Mouse (Mus musculus) layer of hippocampus, postnatal 25 days (tissue): Measurements from ENCODE around the gene Iffo2. TPM values are rescaled to one million over a fixed set of nuclear protein-coding genes. Genes with fewer than 3 reads are reported as not detected.

Experiments used
- DNase-seq, 2 experiments: peaks; one replicate each; pipeline ENCODE4 v3.0.0; 2022; ENCODE audit warnings: mixed read lengths in 2 of 2, low spot score in 1 of 2; ENCODE audit errors: extremely low spot score in 1 of 2
- total RNA-seq, 2 experiments: library from RNA; stranded (reverse); gene quantifications; 2 replicates each; pipeline ENCODE4 v1.2.3; 2021

Iffo2 gene
- total RNA-seq, 2 experiments from 2014 or later = 15.3 to 16.3 TPM

DNA sequence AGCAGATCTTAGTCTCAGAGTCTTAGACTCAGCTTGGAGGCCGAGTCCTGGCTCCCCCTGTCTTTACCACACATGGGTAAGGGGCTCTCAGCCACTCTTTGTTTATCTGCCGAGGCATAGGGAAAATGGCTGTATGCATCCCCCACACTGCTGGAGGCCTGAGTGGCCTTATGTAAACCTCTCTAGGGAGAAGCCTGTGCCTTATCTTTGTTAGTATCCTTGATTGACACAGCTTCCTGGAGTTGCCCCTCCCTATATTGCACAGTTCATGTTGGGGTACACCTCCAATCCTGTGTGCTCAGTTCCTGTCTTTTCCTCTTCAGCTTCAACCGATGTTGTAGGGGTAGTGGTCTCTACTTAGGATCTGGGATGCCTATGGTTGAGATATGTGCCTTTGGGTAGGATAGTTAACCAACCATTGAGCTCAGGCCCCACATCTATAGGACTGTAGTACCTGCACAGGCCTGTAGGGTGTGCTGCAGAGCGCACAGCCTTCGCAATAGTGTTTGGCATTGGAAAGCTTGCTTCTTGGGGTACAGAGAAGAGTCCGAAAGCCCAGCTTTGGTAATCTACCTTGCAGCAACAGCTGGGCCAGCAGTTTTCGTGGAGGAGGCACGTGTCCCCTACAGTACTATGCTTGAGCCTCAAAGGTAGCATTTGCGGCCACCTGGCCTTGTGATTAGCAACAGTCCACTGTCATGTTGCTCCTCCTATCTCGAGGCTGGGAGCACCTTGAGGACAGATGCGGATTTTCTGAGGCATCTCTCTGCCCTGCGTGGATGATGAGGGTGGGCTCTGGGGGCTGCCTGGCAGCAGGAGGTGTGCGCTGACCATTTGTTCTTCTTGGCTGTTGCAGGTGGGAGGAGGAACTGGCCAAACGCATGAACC, 72.3 kb downstream of the Iffo2 start, which contains the start of gene Gm21969:
Gene Gm21969 (plus strand): TSS at position 830 of the 888 bp plus-strand sequence.
- DNase-seq = peak; percentile 39 to 64

DNA sequence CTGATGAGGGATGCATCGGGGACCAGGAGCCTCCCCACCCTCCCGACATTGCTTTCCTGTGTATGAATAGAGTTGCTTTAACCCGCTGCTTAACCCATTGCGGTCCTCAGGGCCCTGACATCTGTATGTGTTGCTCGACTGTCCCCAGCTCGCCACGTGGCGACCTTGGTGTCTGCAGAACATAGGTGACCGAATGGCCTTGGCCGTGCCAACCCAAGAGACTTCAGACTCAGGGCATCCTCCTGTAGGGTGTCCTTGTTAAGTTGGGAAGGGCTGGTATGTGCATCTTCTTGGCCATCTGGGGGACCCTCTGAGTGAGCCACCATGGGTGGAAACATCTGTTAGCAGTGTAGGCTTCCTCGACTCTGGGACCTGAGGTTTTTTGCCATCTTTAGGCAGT, 74.9 kb downstream of the Iffo2 start:
- no peak for DNase-seq

DNA sequence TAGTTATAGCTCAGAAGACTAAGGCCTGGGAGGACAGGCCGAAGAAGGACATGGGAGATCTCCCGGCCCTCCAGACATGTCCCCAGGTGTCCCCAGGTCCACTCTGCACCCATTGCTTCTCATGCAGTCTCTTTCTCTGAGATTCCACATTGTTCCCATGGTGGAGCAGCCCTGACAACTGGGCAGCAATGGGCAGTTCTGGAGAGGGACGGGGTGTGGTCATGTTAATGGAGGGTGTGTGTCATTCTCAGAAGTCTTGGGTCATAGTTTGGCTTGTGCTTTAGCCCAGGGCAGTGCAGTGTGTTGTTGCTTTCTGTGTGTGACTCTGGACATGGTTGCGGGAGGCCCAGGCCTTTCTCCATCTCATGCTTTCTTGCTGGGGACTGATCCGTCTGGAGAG, 76.4 kb downstream of the Iffo2 start:
- no peak for DNase-seq

DNA sequence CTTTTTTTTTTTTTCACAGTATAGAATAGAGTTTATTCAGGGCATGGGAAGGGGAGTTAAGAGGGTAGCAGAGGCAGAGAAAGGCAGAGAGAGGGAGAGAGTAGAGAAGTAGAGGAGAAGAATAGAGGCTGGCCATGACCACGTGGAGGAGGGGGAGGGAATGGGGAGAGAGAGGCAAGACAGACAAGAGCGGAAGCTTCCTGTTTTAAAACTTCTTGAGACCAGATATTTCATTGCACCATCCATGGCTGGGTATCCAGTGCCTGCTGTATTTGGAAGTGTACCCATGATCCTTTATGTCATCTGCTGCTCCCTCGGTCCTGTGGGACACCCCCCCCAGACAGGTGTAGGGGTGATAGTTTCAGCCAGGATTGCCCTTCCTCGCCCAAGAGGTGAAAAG, 78.6 kb downstream of the Iffo2 start:
- DNase-seq = no peak

GRCm38 (mm10) chr4:139610954-139611353, 80.6 kb downstream of the Iffo2 start:
- DNase-seq = no peak

- DNase-seq = peak; percentile 85 to 94
These were observed 81.2 kb downstream of the Iffo2 start for GRCm38 (mm10) chr4:139611542-139611953.

DNA sequence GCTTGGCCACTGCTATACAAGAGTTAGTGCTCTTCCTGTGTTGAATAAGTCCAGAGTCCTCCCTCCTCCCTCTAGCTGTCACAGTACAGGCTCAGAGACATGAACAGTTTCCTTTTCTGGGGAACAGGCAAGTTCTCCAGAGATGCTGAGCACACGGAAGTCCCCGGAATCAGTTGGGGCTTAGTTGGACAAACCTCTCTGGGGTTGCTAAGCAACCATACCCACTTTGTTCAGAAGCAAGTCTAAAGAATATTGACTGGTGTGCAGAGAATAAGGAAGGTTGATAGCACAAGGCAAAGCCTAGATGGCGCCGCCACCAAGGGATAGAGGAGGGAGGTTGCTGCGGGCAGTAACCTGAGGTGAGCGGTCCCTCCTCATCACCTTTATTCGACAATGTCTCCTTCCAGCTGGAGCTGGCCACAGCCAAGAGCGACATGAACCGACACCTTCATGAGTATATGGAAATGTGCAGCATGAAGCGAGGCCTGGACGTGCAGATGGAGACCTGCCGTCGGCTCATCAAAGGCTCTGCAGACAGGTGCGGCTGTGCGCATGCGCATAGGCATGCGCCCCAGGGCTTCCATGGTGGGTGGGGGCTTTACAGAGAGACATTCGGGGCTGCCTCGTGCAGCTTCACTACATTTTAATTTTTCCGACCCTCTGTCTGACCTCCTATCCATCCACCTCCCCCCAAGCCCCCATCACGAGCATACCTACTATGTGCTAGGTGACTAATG, 84.3 kb downstream of the Iffo2 start:
- no peak for DNase-seq

DNA sequence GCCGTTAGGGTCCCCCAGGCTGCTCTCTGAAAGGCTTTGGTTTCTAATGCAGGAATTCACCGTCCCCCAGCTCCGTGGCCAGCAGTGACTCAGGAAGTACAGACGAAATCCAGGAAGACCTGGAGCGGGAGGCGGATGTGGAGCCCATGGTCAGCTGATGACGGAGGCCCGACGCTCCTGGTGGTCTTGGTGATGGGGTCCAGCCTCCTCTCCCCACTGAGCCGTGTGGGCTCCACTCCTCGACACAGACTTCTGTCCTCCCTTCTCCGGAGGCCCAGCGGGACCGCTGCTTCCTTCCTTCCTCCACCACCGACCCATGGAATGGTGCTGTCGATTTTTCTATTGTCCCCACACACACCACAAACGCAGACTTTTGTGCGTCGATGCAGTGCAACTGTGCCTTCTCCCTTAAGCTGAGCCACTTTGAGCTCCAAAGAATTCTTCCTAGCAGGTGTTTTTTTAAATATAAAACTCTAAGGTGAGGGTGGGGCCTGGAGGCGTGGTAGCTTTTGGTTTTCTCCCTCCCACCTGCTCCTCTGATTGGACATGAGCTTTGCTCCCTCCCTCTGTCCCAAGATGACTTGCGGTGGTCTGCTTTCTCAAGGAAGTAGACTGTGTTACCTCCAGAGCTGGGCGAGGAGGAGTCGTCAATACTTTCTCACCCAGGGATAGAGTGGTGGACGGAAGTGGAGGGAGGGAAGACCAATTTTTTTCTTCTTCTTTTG, 86.1 kb downstream of the Iffo2 start:
- DNase-seq = no peak

DNA sequence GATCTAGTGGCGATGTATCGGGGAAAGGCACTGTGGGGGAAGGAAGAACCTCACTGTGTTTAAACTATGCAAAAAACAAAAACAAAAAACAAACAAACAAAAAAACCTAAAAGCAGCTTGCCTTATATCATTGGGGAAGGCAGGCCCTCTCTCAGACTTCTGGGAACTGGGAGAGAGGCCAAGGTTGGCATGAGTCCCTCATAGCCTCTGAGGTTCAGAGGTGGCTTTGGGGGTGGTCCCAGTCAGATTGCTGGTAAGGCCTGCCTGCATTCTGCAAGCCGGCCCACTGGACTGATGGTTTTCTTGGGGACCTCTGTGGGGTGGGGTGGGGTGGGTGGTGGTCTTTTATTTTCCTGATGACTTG, 86.6 kb downstream of the Iffo2 start:
- no peak for DNase-seq

GRCm38 (mm10) chr4:139619765-139620164, 89.4 kb downstream of the Iffo2 start:
- DNase-seq = no peak

GRCm38 (mm10) chr4:139622373-139623282, 92.3 kb downstream of the Iffo2 start, which contains the start of gene Aldh4a1:
TSS of gene Aldh4a1 (plus strand) at chr4:139622866.
- peak; percentile 76 to 79 for DNase-seq

DNA sequence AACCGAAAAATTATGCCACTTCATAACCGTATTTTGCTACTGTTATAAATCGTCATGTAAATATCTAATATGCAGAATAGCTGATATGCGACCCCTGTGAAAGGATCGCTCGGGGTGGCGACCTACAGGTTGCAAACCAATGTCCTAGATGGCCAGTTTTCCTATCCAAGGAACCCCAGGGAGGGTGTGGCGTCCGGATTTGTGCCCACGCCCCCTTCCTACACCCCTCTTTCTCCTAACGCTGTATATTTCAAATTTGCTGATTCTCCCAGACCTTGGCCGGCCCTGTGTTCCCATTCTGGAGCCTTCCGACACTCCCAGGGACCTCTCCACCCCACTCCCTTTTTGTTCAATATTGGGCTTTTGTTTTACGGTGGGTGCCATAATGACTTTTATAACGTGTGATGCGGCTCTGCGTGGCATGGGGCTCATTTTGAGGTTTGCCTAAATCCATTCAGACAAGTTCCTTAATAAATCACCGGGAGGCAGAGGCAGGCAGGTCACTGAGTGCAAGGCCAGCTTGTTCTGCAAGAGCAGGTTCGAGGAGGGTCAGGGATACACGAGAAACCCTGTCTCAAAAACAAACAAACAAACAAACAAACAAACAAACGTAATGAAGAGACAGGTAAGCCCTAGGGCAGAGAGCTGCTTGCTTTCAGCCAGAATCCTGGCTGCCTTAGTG, 93.2 kb downstream of the Iffo2 start:
- DNase-seq = no peak

DNA sequence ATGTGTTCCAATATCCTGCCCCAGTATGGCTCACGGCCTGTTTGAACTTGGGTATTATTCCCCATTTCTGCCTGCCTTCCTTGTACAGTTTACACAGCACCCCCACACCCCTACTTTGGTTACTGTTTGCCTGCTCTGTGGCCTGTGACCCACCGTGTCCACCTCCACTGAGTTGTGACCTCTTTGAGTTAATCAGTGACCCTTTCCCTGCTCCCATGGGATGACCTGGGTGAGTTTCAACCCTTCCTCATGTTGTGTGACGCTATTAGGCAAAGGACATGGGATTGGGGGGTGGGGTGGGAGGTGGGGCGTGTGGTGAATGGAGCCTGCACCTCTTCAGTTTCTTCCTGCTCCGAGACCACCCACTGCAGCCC, 93.8 kb downstream of the Iffo2 start:
- DNase-seq = no peak

DNA sequence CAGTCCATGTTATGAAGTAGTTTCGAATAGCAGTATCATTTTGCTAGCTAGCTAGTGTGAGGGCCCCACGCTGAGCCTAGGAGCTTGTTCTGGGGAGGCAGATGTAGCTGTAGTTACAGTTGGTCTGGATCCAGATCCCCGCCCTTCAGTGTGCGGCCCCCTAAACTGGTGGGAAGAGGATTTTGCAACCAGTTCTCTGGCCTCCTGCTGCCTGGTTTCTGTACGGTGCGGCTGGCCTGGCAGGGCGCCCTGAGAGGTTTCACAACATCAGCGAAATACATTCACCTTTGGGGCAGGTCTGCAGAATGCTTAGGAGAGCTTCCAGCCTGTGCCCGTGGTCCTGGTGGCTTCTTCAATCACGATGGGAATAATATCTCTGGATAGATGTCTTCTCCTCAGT, 94.4 kb downstream of the Iffo2 start:
- DNase-seq = peak in 1 of 2 experiments; percentile 23

DNA sequence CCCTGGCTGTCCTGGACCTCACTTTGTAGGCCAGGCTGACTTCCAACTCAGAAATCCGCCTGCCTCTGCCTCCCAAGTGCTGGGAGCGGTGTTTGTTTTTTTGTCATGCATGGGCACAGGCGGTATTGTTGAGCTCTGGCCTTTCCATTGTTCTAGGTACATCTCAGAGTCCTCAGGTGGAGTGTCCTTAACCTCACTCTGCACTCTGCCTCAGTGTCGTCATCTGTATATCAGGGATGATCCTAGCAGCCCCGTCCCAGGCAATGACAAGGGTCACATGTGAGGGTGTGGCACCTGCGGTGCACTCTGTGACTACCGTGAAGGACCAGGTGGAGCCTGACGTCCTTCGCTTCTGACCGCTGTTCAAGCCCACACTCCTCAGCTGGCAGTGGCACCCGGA, 97.0 kb downstream of the Iffo2 start:
- DNase-seq = no peak

DNA sequence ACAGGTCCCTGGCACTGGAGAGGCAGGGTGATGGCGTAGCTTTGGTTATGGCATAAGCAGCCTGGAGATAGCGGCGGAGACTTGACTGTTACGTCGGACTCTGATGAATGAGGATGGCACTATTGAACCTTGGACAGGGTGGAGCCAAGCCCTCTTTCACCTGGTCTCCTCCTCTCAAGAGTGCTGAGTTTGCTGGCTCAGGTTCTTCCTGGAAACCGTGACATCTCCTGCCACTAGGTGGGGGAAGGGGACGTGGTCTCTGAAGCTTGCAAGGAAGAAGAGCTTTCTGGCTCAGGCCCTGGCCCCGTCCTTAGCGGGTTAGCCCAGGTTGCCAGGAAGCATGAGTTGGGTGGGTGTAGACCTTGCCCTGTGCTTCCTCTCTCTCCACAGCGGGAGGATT, 99.8 kb downstream of the Iffo2 start:
- no peak for DNase-seq

- DNase-seq = no peak
These were observed 100.8 kb downstream of the Iffo2 start for GRCm38 (mm10) chr4:139631141-139631540.

DNA sequence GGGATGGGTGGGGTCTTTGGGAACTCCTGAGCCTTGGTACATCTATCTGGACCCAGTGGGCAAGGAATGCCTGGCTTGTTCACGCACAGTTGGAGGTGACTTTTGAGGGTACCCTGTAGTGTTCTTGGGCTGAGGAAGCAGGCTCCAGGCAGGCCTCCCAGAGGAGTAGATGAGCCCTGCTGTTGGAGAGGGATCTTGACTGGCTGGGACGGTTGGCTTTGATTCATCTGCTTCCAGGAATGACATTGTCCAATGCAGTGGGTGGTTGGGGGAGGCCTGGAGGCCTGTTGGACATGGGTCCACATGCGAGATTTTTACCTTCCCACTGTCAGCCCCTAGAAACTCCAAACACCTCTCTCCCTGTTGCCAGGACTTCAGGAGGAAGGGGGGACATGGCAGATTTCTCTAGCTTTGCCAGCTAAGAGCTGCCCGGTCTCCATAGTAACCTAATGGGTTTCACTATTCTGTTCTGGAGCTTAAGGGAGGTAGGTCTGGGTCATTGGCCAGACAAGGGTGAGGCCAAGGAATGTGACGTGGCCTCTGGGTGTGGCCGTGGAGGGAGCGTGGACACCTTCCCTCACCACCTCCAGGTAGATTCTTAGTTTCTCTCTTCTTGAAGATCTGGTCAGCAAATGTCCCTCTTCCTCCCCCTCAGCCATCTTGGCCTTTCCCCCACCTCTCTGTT, 101.4 kb downstream of the Iffo2 start:
- DNase-seq = no peak

DNA sequence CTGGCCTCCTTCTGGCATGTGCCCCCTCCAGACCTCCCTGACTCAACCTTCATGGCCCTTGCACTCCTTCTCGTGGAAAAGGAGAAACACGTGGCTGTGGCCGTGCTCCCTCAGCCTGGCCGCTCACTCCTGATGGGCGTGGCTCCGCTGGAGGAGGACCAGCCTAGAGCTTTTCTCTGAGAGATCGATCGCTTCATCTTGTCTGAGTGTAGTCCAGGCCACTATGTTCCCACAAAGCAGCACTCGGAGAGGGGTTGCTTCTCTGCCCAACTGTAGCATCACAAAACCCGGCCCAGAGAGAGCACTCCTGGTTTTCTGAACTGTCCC, 101.9 kb downstream of the Iffo2 start:
- DNase-seq = no peak
